Mouse (Mus musculus) heart, embryonic 10.5 days (tissue): Measurements from ENCODE around the gene Ptpn12. TPM values are rescaled to one million over a fixed set of nuclear protein-coding genes. Genes with fewer than 3 reads are reported as not detected.

Experiments used
- DNase-seq: peaks from one replicate; pipeline ENCODE4 v3.0.0-alpha.2; 2017; ENCODE audit warnings: low spot score
- H3K27ac ChIP-seq: fragments of 300-500 bp; sonication (generic); 2 replicates; pipeline ENCODE4 v1.5.1; 2016; ENCODE audit warnings: mild to moderate bottlenecking
- H3K27me3 ChIP-seq: fragments of 300-500 bp; sonication (generic); 2 replicates; pipeline ENCODE4 v1.6.1; 2016; ENCODE audit warnings: mild to moderate bottlenecking; ENCODE audit not compliant: poor library complexity, insufficient read depth, severe bottlenecking
- H3K36me3 ChIP-seq: fragments of 300-500 bp; sonication (generic); 2 replicates; pipeline ENCODE4 v1.6.1; 2016; ENCODE audit warnings: mild to moderate bottlenecking, moderate library complexity
- H3K4me1 ChIP-seq: fragments of 300-500 bp; sonication (generic); 2 replicates; pipeline ENCODE4 v1.6.1; 2016; ENCODE audit warnings: mild to moderate bottlenecking
- H3K4me3 ChIP-seq: fragments of 300-500 bp; sonication (generic); 2 replicates; pipeline ENCODE4 v1.5.1; 2016; ENCODE audit warnings: mild to moderate bottlenecking, moderate library complexity
- H3K9me3 ChIP-seq: fragments of 300-500 bp; sonication (generic); 2 replicates; pipeline ENCODE4 v1.6.1; 2016; ENCODE audit warnings: mild to moderate bottlenecking, moderate library complexity
- WGBS: fragments of 180-500 bp; shearing (Covaris S2); methylation state at CpG from one replicate; pipeline ENCODE4 v1.1.7; 2016; 5-methylcytosine and 5-hydroxymethylcytosine counted together
- polyA plus RNA-seq: library from polyadenylated mRNA; unstranded; fragments of >200 nt; fragmentation: Nextera tagmentation; extraction: Ambion mirVana; gene quantifications from 2 replicates; pipeline ENCODE4 v1.2.1, GENCODE M21; 2016

Gene Ptpn12
- polyA plus RNA-seq, 1 experiment from 2014 or later = 19.9 TPM

- H3K9me3 ChIP-seq = no peaks in the 10 kb centered on the region
- no peaks in the 10 kb centered on the region for H3K27me3 ChIP-seq
- peaks cover 50% of the 10 kb centered on the region for H3K4me1 ChIP-seq
- no peak overlapping the region for H3K4me3 ChIP-seq
- peak overlapping the region; percentile 79; the same call in 1 of the 2 replicates for H3K27ac ChIP-seq
- DNase-seq = no peak
- 65% methylated on average over 4 of the region's 4 CpGs for WGBS
- H3K36me3 ChIP-seq = no peaks in the 10 kb centered on the region
Measured at GRCm38 (mm10) chr5:20940696-20941095, 115.0 kb downstream of the Ptpn12 start.

- Histone ChIP-seq H3K36me3 (no peaks in the 10 kb centered on the region), H3K4me1 (peaks cover 48% of the 10 kb centered on the region), H3K27ac (peak overlapping the region; percentile 79; the same call in 1 of the 2 replicates), H3K4me3 (0 out of 2 replicates have a peak overlapping the region, but pooled peaks have one; percentile 8), H3K9me3 (no peaks in the 10 kb centered on the region), H3K27me3 (no peaks in the 10 kb centered on the region)
- 70% methylated on average over 6 of the region's 6 CpGs for WGBS
- DNase-seq = no peak
Measured at GRCm38 (mm10) chr5:20940040-20940571, 115.6 kb downstream of the Ptpn12 start.

- H3K36me3 ChIP-seq = no peaks in the 10 kb centered on the region
- peak overlapping the region; percentile 79 for H3K27ac ChIP-seq
- 0 out of 2 replicates have a peak overlapping the region, but pooled peaks have one; percentile 16 for H3K4me3 ChIP-seq
- peaks cover 46% of the 10 kb centered on the region for H3K4me1 ChIP-seq
- H3K27me3 ChIP-seq = no peaks in the 10 kb centered on the region
- no peak for DNase-seq
- no peaks in the 10 kb centered on the region for H3K9me3 ChIP-seq
- WGBS = 45% methylated on average over 5 of the region's 5 CpGs
Measured at GRCm38 (mm10) chr5:20938523-20938922, 117.2 kb downstream of the Ptpn12 start.

Other genes with a start within 250 kb of the Ptpn12 start
- 27.7 and 45.6 TPM in 2 replicates for gene Phtf2, start 173.8 kb downstream of the Ptpn12 start, polyA plus RNA-seq
- 53.1 and 53.7 TPM in 2 replicates for gene Tmem60, start 173.7 kb downstream of the Ptpn12 start, polyA plus RNA-seq
- 5.1 and 5.2 TPM in 2 replicates for gene Rsbn1l, start 99.5 kb downstream of the Ptpn12 start, polyA plus RNA-seq
- gene Gsap, start 130.3 kb upstream of the Ptpn12 start, polyA plus RNA-seq = 0.73 and 0.78 TPM in 2 replicates